Mouse (Mus musculus) activated CD4-positive, CD25-positive, alpha-beta regulatory T cell (primary cell): Measurements from ENCODE around the gene Olfr862. TPM values are rescaled to one million over a fixed set of nuclear protein-coding genes. Genes with fewer than 3 reads are reported as not detected.

ENCODE experiments used
- polyA plus RNA-seq, 2 experiments: library from polyadenylated mRNA; unstranded; fragments of 100-300 nt; shearing (Covaris generic); gene quantifications; one replicate each; pipeline ENCODE4 v1.2.1; 2017

Gene Olfr862
- under 1 TPM in 1 of 2 experiments, not detected in 1; 0.60 TPM for polyA plus RNA-seq

GRCm38 (mm10) chr9:19887904-19888303 is at the start of gene Olfr862:
TSS of gene Olfr862 (minus strand) at chr9:19888004.

DNA sequence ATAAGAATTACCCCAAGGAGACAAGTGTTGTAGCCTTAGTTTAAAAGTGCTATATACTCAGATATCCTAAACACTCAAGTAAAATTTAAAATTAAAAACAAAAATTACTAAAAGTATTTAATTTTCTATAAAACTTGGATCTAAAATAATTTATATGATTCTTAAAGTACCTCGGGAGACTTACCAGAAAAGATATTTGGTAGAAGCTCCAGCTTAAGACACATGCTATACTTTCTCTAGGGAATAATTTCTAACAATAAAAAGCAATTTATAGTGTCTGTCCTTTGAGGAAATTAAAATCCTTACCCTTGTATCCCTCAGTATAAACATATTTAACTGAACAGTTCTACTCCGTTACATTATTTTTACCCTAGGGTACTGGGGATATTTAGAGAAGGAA is 28.8 kb upstream of the Olfr862 start, which contains the start of gene Olfr77:
Olfr77 (plus strand) TSS at position 301 of the 400 bp plus-strand sequence.

DNA sequence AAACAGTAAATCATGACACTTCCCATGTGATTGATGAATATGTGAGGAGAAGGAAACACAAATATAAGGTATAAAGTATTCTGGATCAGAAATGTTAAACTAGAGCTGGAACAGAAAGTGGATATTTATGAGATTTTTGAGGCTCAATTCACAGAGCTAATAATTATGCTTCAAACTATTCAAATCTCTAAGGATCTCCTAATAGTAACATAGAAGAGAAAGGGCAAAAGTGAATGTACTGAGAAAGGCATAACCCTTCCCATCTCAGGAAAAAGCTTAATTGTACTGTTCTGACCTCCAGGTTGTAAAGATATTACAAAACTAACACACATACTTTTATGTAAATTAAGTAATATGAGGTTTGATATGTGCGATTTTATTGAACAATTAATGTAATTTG is 38.2 kb downstream of the Olfr862 start, which contains the start of gene Olfr860:
Olfr860 (minus strand) TSS at position 101 of the 400 bp plus-strand sequence.

Other genes with a start within 250 kb of the Olfr862 start
- gene Olfr857, start 178.6 kb downstream of the Olfr862 start, polyA plus RNA-seq, result not detected
- gene Olfr58, start 107.7 kb downstream of the Olfr862 start, polyA plus RNA-seq, result not detected
- gene Olfr859, start 83.1 kb downstream of the Olfr862 start, polyA plus RNA-seq, result not detected
- gene Olfr860, start 38.3 kb downstream of the Olfr862 start, polyA plus RNA-seq, result not detected
- gene Olfr77, start 28.9 kb upstream of the Olfr862 start, polyA plus RNA-seq, result 1 to 10 TPM in 1 of 2 experiments, under 1 TPM in 1; 0.87 to 1.2 TPM
- not detected for gene Olfr866, start 140.0 kb upstream of the Olfr862 start, polyA plus RNA-seq
- gene Olfr867, start 169.6 kb upstream of the Olfr862 start, polyA plus RNA-seq, result not detected
- not detected for gene Olfr868, start 210.6 kb upstream of the Olfr862 start, polyA plus RNA-seq
- not detected for gene Olfr869, start 241.0 kb upstream of the Olfr862 start, polyA plus RNA-seq